Mouse (Mus musculus) layer of hippocampus, adult 11-12 months (tissue): ENCODE measurements around the gene Ndufs7.
A peak's percentile ranks its signal among the peaks of the same experiment; 100 is the strongest.
"Not testable (repeated sequence)": the region's sequence is repeated elsewhere in the genome, so short reads cannot be mapped to it uniquely, and the experiment has no call there.

Experiments used
- DNase-seq: peaks from one replicate; pipeline ENCODE4 v3.0.0; 2022; ENCODE audit warnings: low spot score

Ndufs7 gene

GRCm38 (mm10) chr10:80242607-80243006 is 6.3 kb upstream of the Ndufs7 start:
- DNase-seq = no peak

- no peak for DNase-seq
Observed at GRCm38 (mm10) chr10:80244791-80245399, 4.0 kb upstream of the Ndufs7 start.

- DNase-seq = peak; percentile 88
Observed at GRCm38 (mm10) chr10:80245600-80245999, 3.3 kb upstream of the Ndufs7 start.

DNA sequence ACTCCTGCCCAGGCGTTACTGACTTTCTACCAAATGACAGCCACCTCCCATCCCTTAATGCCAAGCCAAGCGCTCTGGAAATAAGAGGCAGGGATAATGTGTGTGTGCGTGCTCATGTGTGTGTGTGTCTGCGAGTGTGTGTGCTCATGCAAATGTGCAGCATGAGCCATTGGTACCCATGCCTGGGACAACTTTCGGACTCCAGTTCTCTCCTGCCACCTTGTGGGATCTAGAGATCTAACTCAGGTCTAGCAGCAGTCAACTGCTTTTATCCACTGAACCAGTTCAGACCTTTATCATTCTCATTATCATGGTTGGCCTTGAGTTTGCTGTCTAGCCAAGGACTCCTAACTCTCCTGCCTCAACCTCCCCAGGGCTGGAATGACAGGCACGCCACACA is 1.1 kb upstream of the Ndufs7 start:
- no peak for DNase-seq

DNA sequence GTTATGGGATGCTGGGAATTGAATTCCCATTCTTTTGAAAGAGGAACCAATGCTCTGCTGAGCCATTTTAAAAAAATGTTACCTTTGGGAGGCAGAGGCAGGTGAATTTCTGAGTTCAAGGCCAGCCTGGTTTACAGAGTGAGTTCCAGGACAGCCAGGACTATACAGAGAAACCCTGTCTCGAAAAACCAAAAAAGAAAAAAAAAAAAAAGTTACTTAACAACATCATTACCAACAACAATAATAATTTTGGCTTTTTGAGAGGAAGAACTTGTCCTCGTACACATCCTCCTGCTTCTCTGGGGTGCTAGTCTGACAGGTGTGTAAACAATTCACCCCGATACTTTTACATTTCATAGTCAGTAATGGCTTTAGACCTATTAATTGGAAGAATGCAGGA is 484 bp upstream of the Ndufs7 start:
- DNase-seq = not testable (repeated sequence)

GRCm38 (mm10) chr10:80250059-80250458 is 1.1 kb downstream of the Ndufs7 start:
- DNase-seq = no peak

- DNase-seq = no peak
Observed at GRCm38 (mm10) chr10:80250573-80250972, 1.7 kb downstream of the Ndufs7 start.

- no peak for DNase-seq
Observed at GRCm38 (mm10) chr10:80252011-80252410, 3.1 kb downstream of the Ndufs7 start.

- DNase-seq = no peak
Observed at GRCm38 (mm10) chr10:80252493-80253274, 3.8 kb downstream of the Ndufs7 start.

GRCm38 (mm10) chr10:80253551-80253950 is 4.6 kb downstream of the Ndufs7 start:
- DNase-seq = no peak

DNA sequence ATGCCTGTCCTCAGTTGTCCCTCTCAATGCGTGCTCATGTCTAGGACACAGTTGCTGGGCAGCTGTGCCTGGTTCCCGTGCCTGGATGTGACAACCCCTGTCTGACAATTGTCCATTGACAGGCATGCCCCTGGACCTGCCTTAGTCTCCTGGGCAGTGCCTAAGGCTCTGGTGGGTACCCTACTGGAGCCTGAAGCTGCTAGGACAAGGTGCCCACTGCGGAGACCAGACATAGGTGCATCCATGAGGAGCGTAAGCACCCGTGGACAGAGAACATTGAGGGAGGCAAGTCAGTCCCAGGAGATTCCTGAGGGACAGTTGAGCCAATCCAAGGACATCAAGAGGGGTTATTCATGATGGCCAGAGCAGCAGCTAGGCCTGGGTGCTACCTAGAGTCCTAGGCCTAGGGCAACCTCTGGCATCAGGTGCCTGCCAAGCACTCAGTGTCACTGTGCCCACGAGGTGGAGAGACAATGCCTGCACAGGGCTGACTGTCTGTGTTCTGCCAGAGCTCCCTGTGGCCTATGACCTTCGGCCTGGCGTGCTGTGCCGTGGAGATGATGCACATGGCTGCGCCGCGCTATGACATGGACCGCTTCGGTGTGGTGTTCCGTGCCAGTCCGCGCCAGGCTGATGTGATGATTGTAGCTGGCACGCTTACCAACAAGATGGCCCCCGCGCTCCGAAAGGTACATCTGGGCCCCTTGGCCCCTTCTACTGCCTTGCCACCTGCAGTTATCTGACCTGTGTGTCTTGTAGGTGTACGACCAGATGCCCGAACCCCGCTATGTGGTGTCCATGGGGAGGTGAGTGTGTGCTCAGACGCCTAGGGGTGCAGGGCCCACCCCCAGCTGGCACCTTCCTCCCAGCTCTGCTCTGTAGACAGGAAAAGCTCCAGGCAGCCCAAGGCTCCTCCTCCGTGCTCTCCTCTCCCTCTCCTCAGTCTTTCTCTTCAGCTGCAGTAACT is 5.7 kb downstream of the Ndufs7 start:
- no peak for DNase-seq

DNA sequence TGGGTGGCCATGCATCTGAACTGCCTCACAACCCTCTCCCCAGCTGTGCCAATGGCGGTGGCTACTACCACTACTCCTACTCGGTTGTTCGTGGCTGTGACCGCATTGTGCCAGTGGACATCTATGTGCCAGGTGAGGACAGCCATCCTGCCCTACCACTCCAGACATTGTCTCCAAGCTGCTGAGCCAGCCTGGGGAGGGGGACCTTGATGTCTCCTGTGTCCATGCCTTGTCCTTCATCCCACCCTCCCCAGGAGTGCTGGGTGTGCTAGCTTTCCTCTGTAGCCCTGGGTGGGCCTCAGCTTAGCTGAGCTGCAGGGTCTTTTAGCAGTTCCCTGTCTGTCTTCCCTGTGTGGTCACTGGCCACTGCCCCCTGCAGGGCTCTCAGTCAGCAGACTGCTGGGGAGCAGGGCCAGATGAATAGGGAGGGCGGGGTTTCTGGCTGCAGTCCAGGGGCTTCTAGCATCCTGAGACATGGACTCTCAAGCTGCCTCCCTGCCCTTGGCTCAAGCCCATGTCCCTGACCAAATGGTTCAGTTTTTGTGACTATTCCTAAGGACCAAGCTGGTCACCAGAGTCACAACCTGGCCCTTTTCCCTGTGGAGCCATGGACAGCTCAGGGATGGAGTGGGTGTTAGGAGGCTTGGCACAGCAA is 7.1 kb downstream of the Ndufs7 start:
- DNase-seq = no peak

DNA sequence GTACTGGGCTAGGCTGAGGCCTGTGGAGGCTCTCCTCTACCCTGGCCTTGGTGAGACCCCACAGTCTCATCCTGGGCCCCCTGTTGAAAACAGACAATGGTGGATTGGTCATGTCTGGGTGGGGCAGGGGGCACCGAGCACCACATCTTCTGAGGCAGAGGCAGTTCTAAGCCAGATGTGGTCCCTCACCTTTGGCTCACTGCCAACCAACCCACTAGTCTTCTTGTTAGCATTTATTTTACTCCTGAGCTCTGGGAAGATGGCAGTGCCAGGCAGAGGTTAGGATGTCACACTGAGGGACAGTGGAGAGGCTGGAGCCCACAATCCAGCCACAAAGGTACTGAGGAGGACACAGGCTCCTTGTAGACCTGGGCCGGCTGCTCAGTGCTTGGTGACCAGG is 9.0 kb downstream of the Ndufs7 start:
- no peak for DNase-seq

DNA sequence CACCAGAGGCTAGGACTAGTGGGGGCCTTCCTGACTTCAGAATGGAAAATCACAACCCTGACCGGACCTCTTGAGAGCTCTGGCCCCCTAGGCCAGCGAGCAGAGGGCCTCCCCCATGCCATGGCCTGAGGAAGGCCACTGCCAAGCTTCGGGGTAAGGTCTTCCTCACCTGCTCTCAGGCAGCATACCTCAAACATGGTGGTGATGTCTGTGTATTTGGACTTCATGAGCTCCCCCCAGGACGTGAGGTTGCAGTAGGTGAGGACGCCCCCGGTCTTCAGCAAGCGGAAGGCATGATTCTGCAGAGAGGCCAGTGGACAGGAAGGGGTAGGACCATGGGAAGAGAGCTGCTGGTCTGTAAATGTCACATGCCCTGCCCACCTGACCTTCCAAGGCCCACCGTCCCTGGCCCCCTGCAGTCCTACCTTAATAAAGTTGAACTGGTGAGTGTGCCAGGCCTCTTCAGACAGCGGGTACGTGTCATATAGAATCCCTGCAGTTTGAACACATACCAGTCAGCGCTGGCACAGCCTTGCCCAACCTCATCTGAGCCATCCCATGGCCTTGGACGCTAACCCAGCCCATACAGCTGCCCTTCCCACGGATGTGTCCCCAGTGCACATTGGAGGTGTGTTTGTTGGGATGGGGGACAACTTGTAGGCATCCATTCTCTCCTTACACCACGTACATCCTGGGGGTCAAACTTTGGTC is 10.0 kb downstream of the Ndufs7 start:
- no peak for DNase-seq

DNA sequence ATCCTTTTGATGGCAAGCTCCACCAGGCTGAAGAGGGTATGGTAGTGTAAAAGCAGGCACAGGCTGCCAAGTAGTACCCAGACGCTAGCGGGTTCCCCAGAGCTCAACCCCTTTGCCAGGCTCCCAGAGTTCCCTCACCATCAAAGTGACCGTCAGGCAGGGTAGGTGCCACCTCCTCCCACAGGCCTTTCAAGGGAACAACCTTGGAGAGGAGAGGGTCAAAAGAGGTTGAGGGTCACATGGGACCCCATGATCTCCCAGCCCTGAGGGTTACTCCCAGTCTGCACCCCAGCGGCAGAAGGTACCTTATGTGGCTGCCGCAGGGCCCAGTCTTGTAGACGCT is 10.5 kb downstream of the Ndufs7 start:
- DNase-seq = no peak

DNA sequence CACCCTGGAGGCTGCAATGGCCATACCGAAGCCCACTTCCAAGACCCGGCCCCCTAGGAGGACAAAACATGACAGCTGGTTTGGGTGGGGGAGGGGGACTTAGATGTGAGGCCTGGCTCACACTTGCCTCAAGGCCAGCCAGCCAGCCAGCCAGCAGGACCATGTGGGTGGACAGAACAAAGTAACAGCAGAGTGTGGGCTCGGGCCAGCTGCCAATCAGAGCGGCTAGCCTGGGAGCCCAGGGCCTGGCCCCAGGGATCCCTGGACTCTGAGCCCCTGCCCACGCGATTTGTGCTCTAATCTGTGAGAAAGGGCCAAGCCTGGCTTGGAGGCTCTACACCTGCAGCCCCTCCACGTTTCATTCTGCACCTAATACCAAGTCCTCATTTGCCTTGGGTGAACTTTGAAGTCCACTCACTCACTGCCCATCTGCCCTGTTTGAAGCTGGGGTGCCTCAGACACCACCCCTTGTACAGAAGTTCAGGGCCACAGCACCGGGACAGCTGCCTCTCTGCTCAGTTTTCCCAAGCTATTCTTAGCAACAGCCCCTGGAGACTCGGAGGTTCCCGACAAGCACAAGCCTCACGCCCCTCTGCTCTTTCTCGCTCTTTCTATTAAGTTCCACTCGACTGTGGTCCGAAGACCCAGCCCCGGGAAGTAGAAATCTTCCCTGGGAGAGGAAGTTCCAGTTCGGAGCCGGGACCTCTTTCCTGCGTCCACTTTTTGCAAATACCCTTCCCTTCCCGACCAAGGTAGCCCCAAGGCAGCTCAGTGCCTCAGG is 11.1 kb downstream of the Ndufs7 start:
- DNase-seq = peak; percentile 76

GRCm38 (mm10) chr10:80260642-80261584 is 12.0 kb downstream of the Ndufs7 start, which contains the start of the genes Gamt and Dazap1:
TSS of gene Gamt (minus strand) at chr10:80261012.
TSS of gene Dazap1 (plus strand) at chr10:80261486.
- DNase-seq = peak; percentile 95

DNA sequence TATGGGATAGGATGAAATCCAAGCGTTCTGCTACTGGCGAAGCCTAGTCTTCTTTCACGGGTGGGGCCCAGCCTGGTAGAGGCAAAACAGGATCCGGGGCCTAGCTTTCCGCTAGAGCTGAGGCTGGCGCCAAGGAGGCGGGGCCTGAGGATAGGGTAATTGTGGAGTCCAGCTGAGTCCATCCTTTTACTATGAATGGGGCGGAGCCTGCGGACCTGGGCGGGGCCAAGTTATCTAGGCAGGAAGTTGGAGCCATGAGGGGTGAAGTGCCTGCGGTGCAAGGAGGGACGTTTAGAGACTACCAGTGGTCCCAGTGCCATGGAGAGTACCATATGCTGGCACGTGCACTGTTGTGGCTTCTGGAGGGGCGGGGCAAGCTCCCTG is 12.7 kb downstream of the Ndufs7 start:
- DNase-seq = peak; percentile 95

GRCm38 (mm10) chr10:80262169-80262568 is 13.2 kb downstream of the Ndufs7 start:
- DNase-seq = no peak
